Mouse (Mus musculus) layer of hippocampus, postnatal 14 days (tissue): ENCODE results near the gene Sult2b1. TPM values are rescaled to one million over a fixed set of nuclear protein-coding genes. Genes with fewer than 3 reads are reported as not detected.
A peak's percentile ranks its signal among the peaks of the same experiment; 100 is the strongest.

ENCODE experiments used
- DNase-seq, 2 experiments: peaks; one replicate each; pipeline ENCODE4 v3.0.0; 2021 to 2022; ENCODE audit warnings: low spot score in 2 of 2, mixed read lengths in 1 of 2
- total RNA-seq, 2 experiments: library from RNA; stranded (reverse); gene quantifications; 2 replicates each; pipeline ENCODE4 v1.2.3; 2021

Sult2b1 gene
- total RNA-seq, 2 experiments from 2014 or later: 8.7 to 12.0 TPM

DNA sequence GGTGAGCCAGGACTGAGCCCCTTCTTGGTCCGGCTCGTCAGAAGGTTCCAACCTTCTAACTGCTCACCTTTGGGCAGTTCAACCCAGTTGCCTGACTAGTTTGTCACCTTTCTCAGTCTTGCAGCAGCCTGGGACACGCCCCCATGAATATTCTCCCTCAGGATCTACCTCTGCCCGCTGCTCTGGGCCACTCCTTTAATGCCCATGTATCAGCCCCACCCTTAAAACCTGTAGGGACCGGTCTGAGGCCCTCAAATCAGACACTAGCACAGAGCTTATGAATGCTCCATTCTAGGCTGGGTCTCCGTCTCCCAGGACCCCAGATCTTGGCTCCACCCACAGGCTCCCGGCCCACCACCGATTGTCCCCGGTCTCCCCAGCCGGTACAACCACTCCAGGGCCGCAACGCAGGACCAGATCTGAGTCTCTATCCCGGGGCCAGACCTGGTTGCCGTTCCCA lies 69.8 kb downstream of the Sult2b1 start:
- no peak for DNase-seq

DNA sequence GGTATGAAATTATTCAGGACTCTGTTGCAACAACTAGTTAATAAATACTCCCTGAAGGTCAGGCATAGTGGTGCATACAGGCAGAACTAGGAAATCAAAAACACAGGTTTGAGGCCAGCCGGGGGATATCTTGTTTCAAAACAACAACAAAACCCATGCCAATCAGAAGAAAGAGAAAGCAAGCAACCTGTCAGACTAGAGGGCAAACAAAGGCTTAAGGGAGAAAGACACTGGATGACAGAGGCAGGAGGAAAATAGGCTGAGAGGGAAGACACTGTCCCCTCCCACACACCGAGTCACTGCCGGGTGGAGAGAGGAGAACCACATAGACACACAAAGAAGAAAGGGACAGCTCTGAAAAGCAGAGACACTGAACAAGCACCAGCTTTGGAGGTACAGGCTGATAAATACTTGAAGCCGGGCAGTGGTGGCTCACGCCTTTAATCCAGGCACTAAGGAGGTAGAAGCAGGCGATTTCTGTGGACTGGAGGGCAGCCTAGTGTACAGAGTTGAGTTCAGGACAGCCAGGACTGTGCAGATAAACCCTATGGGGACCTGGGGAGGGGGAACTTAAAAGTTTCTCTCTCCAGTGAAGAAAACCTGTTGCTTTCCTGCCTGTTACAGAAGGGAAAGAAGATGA lies 70.5 kb downstream of the Sult2b1 start:
- DNase-seq: no peak

DNA sequence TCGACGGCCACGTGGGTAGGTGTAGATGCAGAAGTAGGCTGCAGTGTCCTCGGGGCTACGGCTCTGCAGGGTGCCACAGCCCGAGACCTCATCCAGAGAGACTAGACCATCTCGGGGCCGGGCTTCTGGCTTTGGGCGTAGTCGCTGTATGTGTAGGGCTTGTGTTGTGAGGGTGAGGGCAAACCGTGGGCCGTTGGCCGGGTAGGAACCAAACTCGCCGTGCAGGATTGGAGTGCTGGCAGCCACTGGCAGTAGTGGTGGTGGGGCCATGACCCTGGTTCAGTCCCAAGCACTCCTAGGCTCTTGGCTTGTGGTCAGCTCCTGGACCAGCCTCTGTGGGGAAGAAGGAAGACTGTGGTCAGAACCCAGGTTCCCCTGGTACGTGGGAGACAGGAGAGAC lies 71.1 kb downstream of the Sult2b1 start:
- DNase-seq: no peak

DNA sequence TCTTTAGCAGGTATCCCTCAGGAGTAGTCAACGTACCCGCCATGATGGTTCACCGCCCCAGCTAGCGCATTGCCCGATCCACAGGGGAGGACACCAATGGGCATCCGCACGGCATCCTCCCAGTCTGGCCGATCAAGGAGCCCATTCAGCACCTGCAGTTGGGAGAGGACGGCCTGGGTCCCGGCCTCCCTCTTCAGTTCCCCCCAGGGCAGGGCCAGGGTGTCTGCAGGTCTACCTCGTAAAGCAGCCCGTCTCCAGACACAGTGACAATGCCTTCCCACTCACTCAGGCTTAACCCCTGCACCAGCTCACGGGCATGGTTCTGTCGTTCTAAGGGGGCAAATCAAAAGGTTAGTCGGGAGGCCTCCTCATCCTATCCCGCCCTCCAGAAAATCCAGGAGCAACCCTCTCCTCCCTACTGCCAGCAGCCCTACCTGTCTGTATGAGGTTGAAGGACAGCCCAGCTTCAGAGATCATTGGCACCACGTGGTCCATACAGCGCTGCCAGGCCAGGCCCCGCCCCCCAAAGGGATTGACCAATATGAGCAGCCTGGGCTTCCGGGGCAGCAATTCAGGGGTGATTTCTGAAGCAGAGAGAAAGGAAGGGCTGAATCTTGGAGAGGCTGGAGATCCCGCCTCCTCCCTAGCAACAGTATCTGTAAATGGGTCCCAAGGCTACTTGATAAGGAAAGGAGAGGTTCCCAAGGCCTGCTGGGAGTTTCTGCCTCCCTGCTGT lies 72.3 kb downstream of the Sult2b1 start:
- no peak for DNase-seq

DNA sequence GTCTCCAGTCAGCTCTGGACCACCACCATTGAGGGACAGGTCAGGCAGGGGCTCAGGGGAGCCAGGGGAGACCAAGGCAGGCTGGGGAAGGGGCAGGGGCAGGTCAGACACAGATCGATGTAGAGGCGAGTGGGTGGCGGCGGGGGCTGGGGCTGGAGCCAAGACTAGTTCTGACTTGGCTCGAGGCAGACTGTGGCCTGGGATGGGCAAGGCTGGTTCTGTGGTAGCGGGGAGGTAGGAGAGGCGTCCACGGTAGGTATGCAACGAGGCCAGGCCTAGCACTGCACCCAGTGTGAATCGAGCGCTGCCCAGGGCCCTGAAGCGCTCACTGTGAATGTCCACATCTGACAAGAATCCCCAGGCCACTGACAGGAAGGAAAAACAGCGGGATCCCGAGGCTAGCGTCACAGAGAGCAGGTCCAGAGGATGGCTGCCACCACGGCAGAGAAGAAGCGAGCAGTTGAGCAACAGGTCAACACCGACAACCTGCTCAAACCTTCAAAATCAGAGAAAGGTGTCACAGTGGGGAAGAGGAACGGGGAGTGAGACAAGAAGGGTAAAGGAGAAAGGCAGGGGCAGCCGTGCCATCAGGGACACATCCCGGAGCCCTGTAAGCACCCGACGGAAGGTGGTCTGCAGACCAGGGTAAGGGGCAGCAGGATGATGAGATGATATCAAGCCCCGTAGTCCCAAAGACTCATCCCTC lies 73.0 kb downstream of the Sult2b1 start:
- DNase-seq: no peak

DNA sequence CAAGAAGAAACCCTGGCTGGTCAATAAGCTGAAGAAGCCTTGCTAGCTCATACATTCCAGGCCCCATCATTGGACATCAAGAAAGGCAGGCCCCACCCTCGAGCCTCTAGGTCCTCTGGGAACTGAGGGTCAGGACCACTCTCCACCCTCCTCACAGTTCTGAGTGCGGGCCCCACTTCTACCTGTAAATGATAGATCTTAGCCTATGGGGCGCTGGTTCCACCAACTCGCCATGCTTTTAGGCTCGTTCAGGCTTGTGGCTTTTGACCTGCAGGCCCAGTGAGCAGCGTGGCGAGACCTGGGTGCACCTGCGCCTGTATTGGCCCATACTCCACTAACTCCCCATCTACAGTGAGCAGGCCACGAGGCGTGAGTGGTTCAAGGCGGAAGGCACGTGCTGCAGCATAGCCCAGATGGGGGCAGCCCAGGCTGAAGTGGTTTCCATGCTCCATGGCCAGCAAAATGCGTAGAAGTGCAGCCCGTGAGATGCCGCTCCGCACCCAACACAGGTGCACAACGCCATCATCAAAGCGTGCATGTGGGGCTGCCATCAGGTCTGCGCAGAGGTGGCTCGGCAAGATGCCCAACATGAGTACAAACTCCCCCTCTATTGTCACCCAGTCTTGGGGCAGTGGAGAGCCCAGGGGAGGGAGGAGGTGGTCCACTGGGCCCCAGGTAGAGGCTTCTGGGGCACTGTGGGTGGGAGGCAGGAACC lies 73.8 kb downstream of the Sult2b1 start:
- peak in 1 of 2 experiments; percentile 20 for DNase-seq

DNA sequence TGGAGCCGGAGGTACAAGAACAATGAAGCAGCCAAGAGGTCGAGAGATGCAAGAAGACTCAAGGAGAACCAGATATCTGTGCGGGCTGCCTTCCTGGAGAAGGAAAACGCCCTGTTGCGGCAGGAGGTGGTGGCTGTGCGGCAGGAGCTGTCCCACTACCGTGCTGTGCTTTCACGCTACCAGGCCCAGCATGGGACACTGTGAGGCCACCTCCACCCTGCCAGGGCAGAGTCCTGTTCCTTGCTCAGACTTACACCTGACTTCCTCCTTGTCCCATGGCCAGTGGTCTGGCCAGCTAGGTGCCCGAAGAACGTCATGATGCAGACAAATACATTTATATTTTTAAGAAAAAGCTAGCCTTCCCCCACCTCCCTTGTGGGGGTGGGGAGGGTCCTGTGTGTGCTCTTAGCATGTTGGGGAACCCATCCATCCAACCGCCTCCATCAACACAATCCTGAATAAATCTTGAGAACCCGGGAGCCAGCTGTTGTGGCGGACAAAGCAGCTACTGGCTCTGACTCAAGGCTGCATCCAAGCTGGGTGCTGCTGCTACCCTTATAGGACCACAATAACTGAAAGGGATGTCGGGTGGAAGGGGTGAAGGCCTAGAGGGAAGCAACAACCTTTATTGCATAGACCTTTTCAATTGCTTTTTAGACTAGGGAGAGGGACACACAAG lies 74.7 kb downstream of the Sult2b1 start:
- peak in 1 of 2 experiments; percentile 26 for DNase-seq

DNA sequence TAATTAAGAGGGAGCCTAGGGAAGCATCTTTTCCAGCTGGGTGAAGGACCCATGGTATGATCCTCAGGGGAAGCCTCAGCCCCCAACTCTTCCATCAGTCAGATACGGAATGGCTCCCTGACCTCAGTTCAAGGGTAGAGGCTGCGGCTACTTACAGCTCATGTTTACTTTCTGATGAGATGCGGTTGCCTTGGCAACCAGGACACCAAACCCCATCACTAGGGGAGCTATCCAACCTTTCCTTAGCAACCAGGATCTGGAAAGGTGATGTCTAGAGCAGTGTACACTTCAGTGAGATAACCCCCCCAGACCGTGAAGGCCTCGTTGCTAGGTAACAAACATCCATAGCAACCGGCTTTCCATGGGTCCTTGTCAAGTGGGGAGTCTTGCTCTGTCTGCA lies 75.4 kb downstream of the Sult2b1 start:
- DNase-seq: peak in 1 of 2 experiments; percentile 52

DNA sequence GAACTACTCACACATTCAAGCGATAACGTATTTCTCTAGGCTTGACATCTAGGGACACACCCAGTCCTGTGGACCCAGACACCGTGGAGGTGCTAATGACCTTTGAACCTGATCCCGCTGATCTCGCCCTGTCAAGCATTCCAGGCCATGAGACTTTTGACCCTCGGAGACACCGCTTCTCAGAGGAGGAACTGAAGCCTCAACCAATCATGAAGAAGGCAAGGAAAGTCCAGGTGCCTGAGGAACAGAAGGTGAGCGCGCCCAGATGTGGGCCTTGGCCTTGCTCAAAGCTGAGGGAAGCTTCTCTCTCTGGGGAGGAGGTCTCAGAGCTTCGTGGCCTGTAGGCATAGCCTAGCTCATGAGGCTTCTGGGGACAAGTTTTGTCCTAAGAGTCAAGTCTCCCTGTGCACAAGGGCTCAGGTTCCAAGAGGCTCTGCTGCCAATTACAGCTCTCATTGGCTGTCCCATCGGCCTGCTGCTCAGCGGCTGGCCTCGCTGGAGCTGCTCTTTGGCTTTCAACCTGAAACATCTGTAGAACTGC lies 76.2 kb downstream of the Sult2b1 start:
- peak; percentile 36 to 57 for DNase-seq

DNA sequence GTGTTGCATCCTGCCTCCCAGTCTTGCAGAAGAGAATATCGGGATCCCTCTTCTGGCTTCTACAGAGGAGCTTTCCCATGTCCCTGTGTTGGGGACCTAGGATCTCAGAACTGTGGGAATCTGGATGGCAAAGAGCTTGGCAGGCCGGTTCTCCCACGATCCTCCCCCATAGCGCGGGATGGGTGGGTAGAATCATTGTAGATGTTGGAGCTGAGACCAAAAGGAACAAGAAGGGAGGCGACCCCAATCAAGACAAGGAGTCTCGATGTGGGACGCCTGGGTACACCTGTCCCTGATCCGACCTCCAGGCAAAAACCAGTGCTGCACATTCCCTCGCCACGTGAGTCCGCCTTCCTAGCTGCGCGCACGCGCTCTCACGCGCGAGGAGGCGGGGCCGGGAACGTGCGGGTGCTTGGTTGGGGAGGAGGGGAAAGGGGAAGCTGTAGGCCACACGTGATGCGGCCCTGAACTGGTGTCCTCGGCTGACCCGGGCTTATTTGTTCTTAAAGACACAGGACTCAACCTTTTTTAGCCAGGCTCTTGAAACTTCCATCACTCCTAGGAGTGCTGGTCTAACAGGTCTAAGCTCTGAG lies 77.0 kb downstream of the Sult2b1 start:
- peak; percentile 95 to 96 for DNase-seq

DNA sequence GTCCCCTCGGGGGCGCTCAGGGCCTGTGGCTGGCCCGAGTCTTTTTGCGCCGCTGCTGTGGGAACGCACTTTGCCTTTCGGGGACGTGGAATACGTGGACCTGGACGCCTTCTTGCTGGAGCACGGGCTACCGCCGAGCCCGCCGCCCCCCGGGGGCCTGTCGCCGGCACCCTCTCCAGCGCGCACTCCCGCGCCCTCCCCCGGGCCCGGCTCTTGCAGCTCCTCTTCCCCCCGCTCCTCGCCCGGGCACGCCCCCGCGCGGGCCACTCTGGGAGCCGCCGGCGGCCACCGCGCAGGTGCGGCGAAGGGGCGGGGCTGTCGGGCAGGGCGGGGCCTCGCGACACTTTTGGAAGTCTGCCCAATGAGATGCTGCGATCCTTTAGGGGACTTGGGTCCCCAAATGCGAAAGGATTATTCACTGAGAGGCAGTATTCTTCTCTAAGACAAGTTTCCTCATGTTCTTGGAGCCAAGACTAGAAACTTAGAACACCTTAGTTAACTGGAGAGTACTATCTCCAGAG lies 77.7 kb downstream of the Sult2b1 start:
- peak; percentile 82 to 88 for DNase-seq

DNA sequence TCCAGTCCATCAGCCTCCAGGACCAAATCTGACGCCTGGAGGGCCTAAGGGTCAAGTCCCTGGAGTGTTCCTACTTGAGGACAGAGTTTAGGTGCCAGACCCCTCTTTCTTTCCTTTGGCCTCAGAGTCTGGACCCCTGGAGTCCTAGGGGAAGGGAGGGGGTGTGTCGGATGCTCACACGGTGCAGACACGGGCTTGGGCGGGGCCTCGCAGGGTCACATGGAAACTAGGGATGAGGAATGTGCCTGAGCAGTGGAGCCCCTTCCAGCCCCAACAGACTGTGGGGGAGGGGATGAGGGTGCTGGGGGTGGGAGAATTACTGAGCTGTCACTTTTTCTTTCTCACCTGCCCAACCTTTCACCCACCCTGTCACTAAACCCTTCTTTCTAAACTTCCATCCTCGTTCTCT lies 78.6 kb downstream of the Sult2b1 start:
- DNase-seq: peak; percentile 84 to 89

DNA sequence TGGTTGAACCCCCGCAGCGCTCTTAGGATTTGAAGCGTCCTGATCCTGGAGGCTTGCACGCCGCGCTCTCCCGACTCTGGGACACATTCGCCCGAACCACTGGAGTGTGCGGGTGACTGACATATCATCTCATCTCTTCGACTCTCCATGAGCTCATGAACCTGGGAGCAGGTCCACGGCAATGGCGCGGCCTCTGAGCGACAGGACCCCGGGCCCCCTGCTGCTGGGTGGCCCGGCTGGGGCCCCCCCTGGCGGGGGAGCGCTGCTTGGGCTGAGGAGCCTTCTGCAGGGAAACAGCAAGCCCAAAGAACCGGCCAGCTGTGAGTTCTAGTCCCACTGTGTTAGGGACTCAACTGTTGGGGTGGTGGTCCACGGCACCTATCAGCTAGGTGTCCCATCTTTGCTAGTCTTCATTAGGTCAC lies 79.0 kb downstream of the Sult2b1 start:
- DNase-seq: no peak

DNA sequence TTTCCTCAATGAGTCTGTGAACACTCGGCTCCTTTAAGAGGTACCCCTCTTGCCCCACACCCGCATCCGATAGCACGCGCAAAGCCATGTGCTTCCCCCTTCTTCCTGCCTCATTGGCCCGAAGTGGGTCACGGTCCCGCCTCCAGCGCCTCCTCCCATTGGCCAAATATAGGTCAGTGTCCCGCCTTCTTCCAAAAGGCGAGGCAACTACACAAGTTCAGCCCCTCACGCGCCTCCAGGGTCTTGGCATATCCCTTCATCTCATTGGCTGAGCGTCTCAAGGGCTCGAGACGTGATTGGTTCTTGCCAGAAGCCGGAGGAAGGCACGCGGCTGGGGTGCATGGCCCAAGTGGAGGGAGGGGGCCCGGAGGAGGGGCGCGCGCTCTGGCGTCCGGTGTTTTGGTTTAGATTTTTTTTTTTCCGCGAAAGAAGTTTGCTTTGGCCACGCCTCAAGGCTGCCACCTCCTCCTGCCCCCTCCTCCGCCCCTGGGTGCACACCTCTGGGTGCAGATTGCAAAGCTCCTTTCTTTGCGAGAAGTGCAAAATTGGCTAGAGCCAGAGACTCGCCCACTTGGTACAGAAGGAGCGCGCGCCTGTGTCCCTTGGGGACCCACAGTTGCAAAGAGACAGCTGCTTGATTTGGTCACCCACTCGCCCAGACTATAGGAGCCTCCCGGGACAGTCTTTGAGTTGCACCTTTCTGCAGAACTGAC lies 79.6 kb downstream of the Sult2b1 start, which contains the start of gene Dbp:
Gene Dbp (plus strand): TSS at position 359 of the 713 bp plus-strand sequence.
- peak; percentile 98 to 100 for DNase-seq

DNA sequence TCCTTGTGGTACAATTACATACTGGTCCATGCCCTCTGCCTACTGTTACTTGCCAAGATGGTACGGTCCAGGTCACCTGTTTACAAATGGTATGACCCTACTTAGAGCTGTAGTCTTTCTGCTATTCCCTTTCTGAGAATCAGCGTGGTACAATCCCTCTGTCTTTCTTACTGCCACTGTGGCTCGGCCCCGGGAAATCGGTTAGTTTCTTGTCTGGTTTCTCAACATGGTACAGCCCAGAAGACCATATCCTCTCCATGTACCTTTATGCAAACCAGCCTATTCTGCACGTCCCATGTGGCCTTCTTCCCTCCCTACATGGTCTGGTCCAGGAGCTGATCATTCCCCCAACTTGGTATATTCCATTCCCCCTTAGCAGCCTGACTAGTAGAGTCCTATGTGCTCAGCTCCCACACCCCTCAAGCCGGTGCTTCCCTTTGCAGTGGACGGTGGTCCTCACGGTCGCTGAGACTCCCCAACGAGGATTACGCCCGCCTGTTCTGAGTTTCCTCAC lies 80.4 kb downstream of the Sult2b1 start:
- DNase-seq: peak; percentile 85 to 90

DNA sequence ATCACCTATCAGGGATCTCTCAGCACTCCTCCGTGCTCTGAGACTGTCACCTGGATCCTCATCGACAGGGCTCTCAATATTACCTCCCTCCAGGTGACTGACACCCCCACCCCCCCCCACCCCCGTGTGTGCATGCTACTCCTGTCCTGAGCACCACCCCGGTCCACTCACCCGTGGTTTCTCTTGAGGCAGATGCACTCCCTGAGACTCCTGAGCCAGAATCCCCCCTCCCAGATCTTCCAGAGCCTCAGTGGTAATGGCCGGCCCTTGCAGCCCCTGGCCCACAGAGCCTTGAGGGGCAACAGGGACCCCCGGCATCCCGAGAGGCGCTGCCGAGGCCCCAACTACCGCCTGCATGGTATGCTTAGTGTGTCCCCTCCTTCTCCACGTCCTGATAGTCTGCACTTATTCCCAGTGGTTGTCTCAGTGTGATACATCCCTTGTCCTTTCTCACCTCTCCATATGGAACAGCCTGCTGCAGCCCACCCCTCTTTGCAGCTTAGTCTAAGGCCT lies 80.9 kb downstream of the Sult2b1 start:
- DNase-seq: no peak

DNA sequence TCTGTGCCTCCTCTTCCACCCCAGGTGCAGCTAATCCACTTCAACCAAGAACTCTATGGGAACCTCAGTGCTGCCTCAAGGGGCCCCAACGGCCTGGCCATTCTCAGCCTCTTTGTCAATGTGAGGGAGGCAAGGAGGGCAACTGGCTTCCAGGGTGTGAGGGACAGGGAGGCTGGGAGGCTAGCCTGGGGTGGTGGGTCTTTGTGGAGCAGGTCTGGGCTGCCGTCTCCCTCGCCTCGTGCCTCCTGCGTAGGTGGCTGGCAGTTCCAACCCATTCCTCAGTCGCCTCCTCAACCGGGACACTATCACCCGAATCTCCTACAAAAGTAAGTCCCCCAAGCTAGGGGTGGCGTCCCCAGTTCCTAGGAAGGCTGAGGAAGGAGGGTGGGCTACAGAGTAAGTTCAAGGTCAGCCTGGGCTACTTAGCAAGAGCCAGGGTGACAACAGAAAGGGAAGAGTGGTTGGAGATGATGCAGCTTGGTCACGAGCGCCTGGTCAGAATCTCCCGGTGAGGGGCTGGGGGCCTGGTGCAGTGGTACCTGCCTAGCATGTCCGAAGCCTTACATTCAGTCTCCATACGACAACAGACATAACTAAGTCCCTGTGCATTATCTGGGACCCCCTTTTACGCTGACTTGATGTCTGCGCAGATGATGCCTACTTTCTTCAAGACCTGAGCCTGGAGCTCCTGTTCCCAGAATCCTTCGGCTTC lies 81.5 kb downstream of the Sult2b1 start:
- no peak for DNase-seq

DNA sequence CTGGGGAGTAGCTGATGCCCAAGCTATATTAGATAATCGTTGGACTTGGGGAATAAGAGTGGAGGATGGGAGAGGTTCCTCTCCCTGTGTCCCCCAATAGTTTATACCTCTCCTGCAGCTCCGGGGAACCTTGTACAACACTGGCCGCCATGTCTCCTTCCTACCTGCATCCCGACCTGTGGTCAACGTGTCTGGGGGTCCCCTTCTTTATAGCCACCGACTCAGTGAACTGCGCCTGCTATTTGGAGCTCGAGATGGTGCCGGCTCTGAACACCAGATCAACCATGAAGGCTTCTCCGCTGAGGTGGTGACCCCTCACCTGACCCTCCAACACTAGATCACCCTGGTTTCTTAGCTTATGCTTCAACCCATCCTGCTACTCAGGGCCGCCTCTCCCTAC lies 82.2 kb downstream of the Sult2b1 start:
- no peak for DNase-seq
